Comparison of ENCODE assay signal across 8 mouse cellular contexts in the genomic region with DNA sequence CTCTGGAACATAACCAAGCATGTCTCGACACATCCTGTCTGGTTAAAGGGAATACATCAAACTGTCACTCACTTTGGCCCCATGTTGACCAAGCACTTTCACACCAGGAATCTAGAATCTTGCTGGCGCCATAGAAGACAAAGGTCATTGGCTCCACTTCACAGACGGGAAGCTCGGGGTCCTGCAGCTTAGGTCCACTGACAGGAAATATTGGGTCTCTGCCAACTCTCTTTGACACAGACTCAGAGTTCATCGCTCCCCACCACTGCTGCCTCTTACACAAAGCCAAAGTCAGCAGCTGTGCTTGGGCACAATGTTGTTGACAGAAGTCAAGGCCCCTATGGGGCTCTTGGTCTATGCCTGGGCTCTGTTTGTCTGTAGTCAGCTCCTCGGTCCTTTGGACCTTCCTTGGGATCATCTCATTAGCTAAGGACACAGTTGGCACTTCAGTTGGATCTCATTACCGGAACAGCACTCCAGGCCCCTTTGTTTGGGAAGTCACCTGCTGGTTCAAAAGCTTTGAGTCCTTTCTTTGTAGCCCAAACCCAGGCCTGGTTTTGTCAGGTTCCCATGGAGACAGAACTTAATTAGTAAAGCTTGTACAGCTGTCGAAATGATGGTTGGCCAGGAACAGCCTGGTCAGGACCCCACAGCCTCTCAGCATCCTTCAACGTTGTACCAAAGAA. TPM values are rescaled to one million over a fixed set of nuclear protein-coding genes. Genes with fewer than 3 reads are reported as not detected.
DNase-seq lines count a peak whose midpoint lies in the region; ATAC-seq lines count a peak whose summit lies in the region.
"Had no signal": no experiment of that assay in that cellular context is flagged by ENCODE, and none has a peak within 500 bp of the region (broad histone marks: within the 10 kb centered on the region; RNA-seq: fewer than 3 reads in every experiment).

No protein-coding gene starts in this region.

- peak; percentile 32 for DNase-seq in left cerebral cortex, postnatal 4 days
- no peak for DNase-seq in left cerebral cortex, adult 11 months (ENCODE audit: low spot score)
- peak; percentile 61 for DNase-seq in hindbrain, embryonic 14.5 days (ENCODE audit: low spot score)
- DNase-seq in kidney, postnatal 36 days, result peak; percentile 77 to 95
- DNase-seq in left cerebral cortex, postnatal 25 days (ENCODE audit: low spot score in 2 of 2), result no peak
- DNase-seq in T-cell, adult 2 months (ENCODE audit: low spot score), result no peak

- H3K4me3 ChIP-seq in hindbrain, embryonic 14.5 days (replicated peaks; ENCODE audit: low read length), result no peak overlapping the region
- no peak overlapping the region for H3K4me3 ChIP-seq in midbrain, embryonic 16.5 days (ENCODE audit: low read depth, low read length)

- no peaks in the 10 kb centered on the region for H3K36me3 ChIP-seq in hindbrain, embryonic 14.5 days (replicated peaks; ENCODE audit: control insufficient read depth, insufficient read depth)
- no peaks in the 10 kb centered on the region for H3K36me3 ChIP-seq in midbrain, embryonic 16.5 days (ENCODE audit: control insufficient read depth, insufficient read depth, low read length)

- H3K4me1 ChIP-seq in hindbrain, embryonic 14.5 days (replicated peaks; ENCODE audit: control insufficient read depth, insufficient read depth, low read length), result peaks cover 16% of the 10 kb centered on the region
- peaks cover 17% of the 10 kb centered on the region for H3K4me1 ChIP-seq in midbrain, embryonic 16.5 days (ENCODE audit: control insufficient read depth, insufficient read depth, low read length)

- H3K9me3 ChIP-seq in hindbrain, embryonic 14.5 days (ENCODE audit: control insufficient read depth, low read length), result no peaks in the 10 kb centered on the region
- no peaks in the 10 kb centered on the region for H3K9me3 ChIP-seq in midbrain, embryonic 16.5 days (replicated peaks; ENCODE audit: control insufficient read depth, low read length, poor library complexity, severe bottlenecking)

- no peak overlapping the region for H3K4me2 ChIP-seq in hindbrain, embryonic 14.5 days (replicated peaks)
- H3K4me2 ChIP-seq in midbrain, embryonic 16.5 days (ENCODE audit: low read length), result no peak overlapping the region

- peak; percentile 60; the same call in 1 of the 2 replicates for ATAC-seq in hindbrain, embryonic 14.5 days (ENCODE audit: low FRiP score)
- ATAC-seq in midbrain, embryonic 16.5 days, result peak; percentile 74

- intact Hi-C loops in left cerebral cortex, postnatal 4 days (cut with DNase I), result no loop called here
- intact Hi-C loops in left cerebral cortex, postnatal 25 days (cut with DNase I), result no loop called here

- no peak overlapping the region for H3K9ac ChIP-seq in hindbrain, embryonic 14.5 days
- H3K9ac ChIP-seq in midbrain, embryonic 16.5 days (ENCODE audit: low read depth, low read length), result no peak overlapping the region

- no peaks in the 10 kb centered on the region for H3K27me3 ChIP-seq in hindbrain, embryonic 14.5 days (ENCODE audit: control insufficient read depth, insufficient read depth, low read length)
- no peaks in the 10 kb centered on the region for H3K27me3 ChIP-seq in midbrain, embryonic 16.5 days (ENCODE audit: control insufficient read depth, insufficient read depth, low read depth, low read length)

- WGBS in hindbrain, embryonic 14.5 days, result 24% methylated on average over 9 of the region's 9 CpGs
- WGBS in midbrain, embryonic 16.5 days, result 19% methylated on average over 9 of the region's 9 CpGs

- no peak overlapping the region for H3K27ac ChIP-seq in hindbrain, embryonic 14.5 days
- no peak overlapping the region for H3K27ac ChIP-seq in midbrain, embryonic 16.5 days (ENCODE audit: low read length)

RNA-seq across cellular contexts. Expression of gene Pla2g2c, which starts 4.6 kb away (rescaled TPM):
- under 1 TPM in 1 of 2 experiments, not detected in 1; 0.10 TPM for total RNA-seq in left cerebral cortex, postnatal 4 days (2021)
- 0.21 and 0.55 TPM in 2 replicates for polyA plus RNA-seq in hindbrain, embryonic 14.5 days (2014; fragmentation: Nextera tagmentation; extraction: Ambion mirVana)
- polyA plus RNA-seq in midbrain, embryonic 16.5 days (2015; fragmentation: Nextera tagmentation; extraction: Ambion mirVana), result 0.25 and 0.30 TPM in 2 replicates
- under 1 TPM in 1 of 2 experiments, not detected in 1; 0.25 TPM for total RNA-seq in left cerebral cortex, postnatal 25 days (2021)
- polyA plus RNA-seq: spleen, adult 2 months had no signal

RNA-seq across cellular contexts. Expression of gene Ubxn10, which starts 7.8 kb away (rescaled TPM):
- 1 to 10 TPM; 1.4 to 1.7 TPM for total RNA-seq in left cerebral cortex, postnatal 4 days (2021)
- polyA plus RNA-seq in hindbrain, embryonic 14.5 days (2014; fragmentation: Nextera tagmentation; extraction: Ambion mirVana), result 4.6 and 5.5 TPM in 2 replicates
- 4.7 and 5.4 TPM in 2 replicates for polyA plus RNA-seq in midbrain, embryonic 16.5 days (2015; fragmentation: Nextera tagmentation; extraction: Ambion mirVana)
- 1 to 10 TPM in 1 of 2 experiments, under 1 TPM in 1; 0.98 to 1.5 TPM for total RNA-seq in left cerebral cortex, postnatal 25 days (2021)

RNA-seq across cellular contexts. Expression of gene Pla2g2f, which starts 28.3 kb away (rescaled TPM):
- total RNA-seq in left cerebral cortex, postnatal 4 days (2021), result not detected
- polyA plus RNA-seq in hindbrain, embryonic 14.5 days (2014; fragmentation: Nextera tagmentation; extraction: Ambion mirVana), result not detected in 2 replicates
- polyA plus RNA-seq in midbrain, embryonic 16.5 days (2015; fragmentation: Nextera tagmentation; extraction: Ambion mirVana), result 0.11 TPM in 1 of 2 replicates, not detected in the other
- total RNA-seq in left cerebral cortex, postnatal 25 days (2021), result not detected

RNA-seq across cellular contexts. Expression of gene Pla2g2d, which starts 46.4 kb away (rescaled TPM):
- not detected for total RNA-seq in left cerebral cortex, postnatal 4 days (2021)
- 0.62 and 0.74 TPM in 2 replicates for polyA plus RNA-seq in hindbrain, embryonic 14.5 days (2014; fragmentation: Nextera tagmentation; extraction: Ambion mirVana)
- 0.20 TPM in 1 of 2 replicates, not detected in the other for polyA plus RNA-seq in midbrain, embryonic 16.5 days (2015; fragmentation: Nextera tagmentation; extraction: Ambion mirVana)
- under 1 TPM; 0.28 to 0.48 TPM for total RNA-seq in left cerebral cortex, postnatal 25 days (2021)

Comparison
In these comparisons a context has a peak if more than half of its experiments do, and no peak if none do; other contexts are left out.
1. DNase-seq: peak in left cerebral cortex, postnatal 4 days (single experiment), hindbrain, embryonic 14.5 days (single experiment) and kidney, postnatal 36 days (2 of 2); none in left cerebral cortex, adult 11 months (single experiment), left cerebral cortex, postnatal 25 days (0 of 2) and T-cell, adult 2 months (single experiment).